Mouse (Mus musculus) kidney, postnatal 0 days (tissue): Measurements from ENCODE around the gene Ip6k1. TPM values are rescaled to one million over a fixed set of nuclear protein-coding genes. Genes with fewer than 3 reads are reported as not detected.

Source experiments
- ATAC-seq: fragments of 200-750 bp; cut with Nextera tagmentation; replicated peaks from 2 replicates; pipeline ENCODE4 v1.8.0; 2017; ENCODE audit warnings: low read depth, moderate number of reproducible peaks, moderate TSS enrichment, moderate library complexity; ENCODE audit not compliant: low FRiP score
- DNase-seq: peaks from one replicate; pipeline ENCODE4 v3.0.0-alpha.2; 2016; ENCODE audit warnings: low spot score
- H3K27ac ChIP-seq: fragments of 300-500 bp; sonication (generic); 2 replicates; pipeline ENCODE4 v1.5.1; 2014; ENCODE audit warnings: mild to moderate bottlenecking
- H3K27me3 ChIP-seq: fragments of 300-500 bp; sonication (generic); 2 replicates; pipeline ENCODE4 v1.6.1; 2014; ENCODE audit warnings: low read length, mixed read lengths; ENCODE audit not compliant: insufficient read depth
- H3K36me3 ChIP-seq: fragments of 300-500 bp; sonication (generic); 2 replicates; pipeline ENCODE4 v1.6.1; 2014; ENCODE audit warnings: low read length, mixed read lengths; ENCODE audit not compliant: insufficient read depth
- H3K4me1 ChIP-seq: fragments of 300-500 bp; sonication (generic); replicated peaks from 2 replicates; pipeline ENCODE4 v1.6.1; 2014; ENCODE audit warnings: antibody characterized with exemption, low read length, mixed read lengths; ENCODE audit not compliant: insufficient read depth
- H3K4me2 ChIP-seq: fragments of 300-500 bp; sonication (generic); 2 replicates; pipeline ENCODE4 v1.6.1; 2014; ENCODE audit warnings: mild to moderate bottlenecking, low read length, moderate library complexity, mixed read lengths
- H3K4me3 ChIP-seq: fragments of 300-500 bp; sonication (generic); replicated peaks from 2 replicates; pipeline ENCODE4 v1.5.1; 2014; ENCODE audit warnings: low read depth, low read length
- H3K9ac ChIP-seq: fragments of 300-500 bp; sonication (generic); 2 replicates; pipeline ENCODE4 v1.6.1; 2014; ENCODE audit warnings: low read depth, low read length
- H3K9me3 ChIP-seq: fragments of 300-500 bp; sonication (generic); replicated peaks from 2 replicates; pipeline ENCODE4 v1.6.1; 2016; ENCODE audit warnings: low read length, inconsistent platforms, mixed read lengths
- CTCF ChIP-seq: IDR thresholded peaks from 2 replicates; pipeline ENCODE4 v1.5.1; 2016; ENCODE audit warnings: antibody characterized with exemption, low read depth, mild to moderate bottlenecking, moderate library complexity
- WGBS: fragments of 180-500 bp; shearing (Covaris S2); extraction: QIAGEN DNeasy Blood & Tissue Kit; methylation state at CpG from one replicate; pipeline ENCODE4 v1.1.7; 2014; 5-methylcytosine and 5-hydroxymethylcytosine counted together
- microRNA-seq: library from miRNA; unstranded; fragments of <30 nt; microRNA quantifications from one replicate; pipeline ENCODE4, GENCODE M21; 2016
- polyA plus RNA-seq: library from polyadenylated mRNA; unstranded; fragments of >200 nt; fragmentation: Nextera tagmentation; extraction: Ambion mirVana; gene quantifications from 2 replicates; pipeline ENCODE4 v1.2.1, GENCODE M21; 2015

Gene Ip6k1
- polyA plus RNA-seq, 1 experiment from 2014 or later: 46.9 TPM

DNA sequence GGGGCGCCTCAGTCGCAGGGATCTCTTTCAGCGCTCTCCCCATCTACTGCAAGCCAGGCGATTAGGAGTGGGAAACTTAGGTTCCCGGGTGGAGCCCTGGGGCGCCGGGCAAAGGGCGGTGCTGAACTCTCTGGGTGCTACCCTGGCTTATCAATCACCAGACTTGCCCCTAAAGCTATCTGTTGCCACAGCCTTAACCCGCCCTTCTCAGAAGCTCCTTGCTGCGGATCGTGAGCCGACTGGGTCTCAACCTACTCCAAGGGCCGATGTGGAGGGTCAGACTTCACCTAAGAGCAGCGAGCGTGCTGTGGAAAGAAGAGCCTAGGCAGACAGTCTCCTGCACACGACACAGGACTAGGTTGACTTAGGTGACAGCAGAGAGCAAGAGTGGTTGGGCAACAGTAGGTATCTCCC, 92.7 kb downstream of the Ip6k1 start:
- peak overlapping the region; percentile 77 for H3K9ac ChIP-seq
- under 1% methylated on average over 16 of the region's 16 CpGs for WGBS
- peaks cover 21% of the 10 kb centered on the region for H3K36me3 ChIP-seq
- H3K4me1 ChIP-seq: peaks cover 7% of the 10 kb centered on the region
- H3K4me2 ChIP-seq: peak overlapping the region; percentile 99
- H3K27ac ChIP-seq: peak overlapping the region; percentile 19
- peak overlapping the region; percentile 71 for H3K4me3 ChIP-seq
- no peak for TF ChIP-seq CTCF
- peak; percentile 1; the same call in 1 of the 2 replicates for ATAC-seq
- peak; percentile 37 for DNase-seq
- H3K9me3 ChIP-seq: no peaks in the 10 kb centered on the region
- H3K27me3 ChIP-seq: no peaks in the 10 kb centered on the region

DNA sequence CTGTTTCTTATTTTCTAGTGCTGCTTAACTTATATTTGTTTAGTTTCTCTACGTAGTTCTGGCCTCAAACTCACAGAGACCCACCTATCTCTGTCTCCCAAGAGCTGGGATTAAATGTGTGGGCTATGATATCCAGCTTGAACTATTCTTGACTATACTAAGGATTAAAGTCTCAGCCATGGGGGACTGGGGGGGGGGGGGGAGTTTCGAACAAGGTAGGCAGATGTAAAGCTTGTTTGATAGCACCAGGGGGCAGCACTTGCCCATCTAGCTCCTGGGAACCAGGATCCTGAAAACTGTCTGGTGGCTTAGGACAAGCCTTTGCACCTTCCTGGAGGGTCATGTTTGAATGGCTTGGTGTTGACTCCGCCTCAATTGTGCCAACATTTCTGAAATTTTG, 93.2 kb downstream of the Ip6k1 start:
- peaks cover 7% of the 10 kb centered on the region for H3K4me1 ChIP-seq
- peaks cover 16% of the 10 kb centered on the region; the same call in 1 of the 2 replicates for H3K36me3 ChIP-seq
- TF ChIP-seq CTCF: peak; percentile 81
- no peak overlapping the region for H3K9ac ChIP-seq
- WGBS: 3% methylated on average over 3 of the region's 3 CpGs
- peak overlapping the region; percentile 71 for H3K4me3 ChIP-seq
- DNase-seq (peak; percentile 90), ATAC-seq (no peak)
- no peaks in the 10 kb centered on the region for H3K9me3 ChIP-seq
- H3K27me3 ChIP-seq: no peaks in the 10 kb centered on the region
- peak overlapping the region; percentile 19; the same call in 1 of the 2 replicates for H3K27ac ChIP-seq
- peak overlapping the region; percentile 99 for H3K4me2 ChIP-seq

DNA sequence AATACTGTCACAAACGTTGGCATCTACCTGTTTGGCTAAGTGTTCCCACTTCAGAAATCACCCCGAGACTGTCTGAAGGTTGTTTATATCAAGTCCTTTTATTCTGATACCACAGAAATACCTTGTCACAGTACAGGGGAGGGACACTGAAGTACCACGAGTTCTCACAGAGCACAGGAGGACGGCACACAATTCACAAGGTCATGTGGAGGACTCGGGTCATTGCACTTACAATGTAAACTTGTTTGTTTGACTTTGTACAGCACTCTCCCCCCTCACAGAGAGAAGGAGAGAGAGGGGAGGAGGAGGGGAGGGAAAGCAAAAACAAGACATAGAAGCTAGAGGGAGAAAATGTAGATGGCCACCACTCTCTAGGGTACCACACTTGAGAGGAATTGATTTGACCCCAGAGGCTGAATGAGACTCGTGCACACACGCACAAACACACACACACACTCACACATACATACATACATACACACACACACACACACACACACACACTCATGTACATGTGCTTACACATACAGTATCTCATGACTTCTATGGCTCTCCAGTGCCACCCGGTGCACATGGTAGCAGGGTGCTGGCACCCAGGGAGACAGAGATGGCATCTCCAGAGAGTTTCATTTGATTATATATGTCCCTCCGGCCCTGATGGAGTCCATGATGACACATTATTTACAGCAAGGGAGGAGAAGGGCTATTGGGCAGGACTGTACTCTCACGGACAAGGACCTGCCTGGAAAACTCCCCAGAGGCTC, 93.8 kb downstream of the Ip6k1 start:
- no peaks in the 10 kb centered on the region for H3K27me3 ChIP-seq
- no peak overlapping the region for H3K4me2 ChIP-seq
- DNase-seq (no peak), ATAC-seq (no peak)
- peaks cover 12% of the 10 kb centered on the region; the same call in 1 of the 2 replicates for H3K36me3 ChIP-seq
- H3K9ac ChIP-seq: no peak overlapping the region
- H3K4me3 ChIP-seq: no peak overlapping the region
- H3K27ac ChIP-seq: no peak overlapping the region
- WGBS: 49% methylated on average over 10 of the region's 10 CpGs
- no peaks in the 10 kb centered on the region for H3K9me3 ChIP-seq
- TF ChIP-seq CTCF: no peak
- peaks cover 7% of the 10 kb centered on the region for H3K4me1 ChIP-seq

Small RNA genes within 50 kb of the gene (microRNA-seq; reads per million reads assigned to microRNA genes)
- not detected for gene Mir7088

Other genes with a start within 250 kb of the Ip6k1 start
- gene Rbm5, start 231.5 kb upstream of the Ip6k1 start, polyA plus RNA-seq: 108 and 113 TPM in 2 replicates
- 40.2 and 46.8 TPM in 2 replicates for gene Rbm6, start 129.3 kb upstream of the Ip6k1 start, polyA plus RNA-seq
- gene Mon1a, start 114.3 kb upstream of the Ip6k1 start, polyA plus RNA-seq: 11.1 and 12.7 TPM in 2 replicates
- 1.1 and 1.4 TPM in 2 replicates for gene Mst1r, start 95.6 kb upstream of the Ip6k1 start, polyA plus RNA-seq
- not detected in 2 replicates for gene Actl11, start 74.0 kb upstream of the Ip6k1 start, polyA plus RNA-seq
- 0.95 and 1.3 TPM in 2 replicates for gene Camkv, start 66.8 kb upstream of the Ip6k1 start, polyA plus RNA-seq
- 10.0 and 10.2 TPM in 2 replicates for gene Traip, start 52.4 kb upstream of the Ip6k1 start, polyA plus RNA-seq
- 33.2 and 41.6 TPM in 2 replicates for gene Uba7, start 27.0 kb upstream of the Ip6k1 start, polyA plus RNA-seq
- gene Gm20661, start 19.4 kb upstream of the Ip6k1 start, polyA plus RNA-seq: 1.3 and 2.0 TPM in 2 replicates
- gene Inka1, start 16.6 kb upstream of the Ip6k1 start, polyA plus RNA-seq: 63.8 and 66.8 TPM in 2 replicates
- gene Cdhr4, start 10.0 kb upstream of the Ip6k1 start, polyA plus RNA-seq: 2.9 and 4.0 TPM in 2 replicates
- gene Gm20662, start 6.2 kb upstream of the Ip6k1 start, polyA plus RNA-seq: 0.25 and 0.27 TPM in 2 replicates
- gene Gmppb, start 46.7 kb downstream of the Ip6k1 start, polyA plus RNA-seq: 23.2 and 27.2 TPM in 2 replicates
- 1.4 and 1.6 TPM in 2 replicates for gene Amigo3, start 50.7 kb downstream of the Ip6k1 start, polyA plus RNA-seq
- gene Mst1, start 77.9 kb downstream of the Ip6k1 start, polyA plus RNA-seq: 0.09 and 0.39 TPM in 2 replicates
- gene Rnf123, start 80.8 kb downstream of the Ip6k1 start, polyA plus RNA-seq: 23.7 and 24.6 TPM in 2 replicates
- 62.6 and 69.3 TPM in 2 replicates for gene Apeh, start 92.1 kb downstream of the Ip6k1 start, polyA plus RNA-seq
- 0.25 and 0.31 TPM in 2 replicates for gene Bsn, start 187.9 kb downstream of the Ip6k1 start, polyA plus RNA-seq